Mouse (Mus musculus): ENCODE measurements around the gene Gucy2c. TPM values are rescaled to one million over a fixed set of nuclear protein-coding genes. Genes with fewer than 3 reads are reported as not detected.
A peak's percentile ranks its signal among the peaks of the same experiment; 100 is the strongest.

Gucy2c gene
- total and polyA plus RNA-seq, 2 experiments from 2014 or later, result 0.55 to 1.1 TPM

DNA sequence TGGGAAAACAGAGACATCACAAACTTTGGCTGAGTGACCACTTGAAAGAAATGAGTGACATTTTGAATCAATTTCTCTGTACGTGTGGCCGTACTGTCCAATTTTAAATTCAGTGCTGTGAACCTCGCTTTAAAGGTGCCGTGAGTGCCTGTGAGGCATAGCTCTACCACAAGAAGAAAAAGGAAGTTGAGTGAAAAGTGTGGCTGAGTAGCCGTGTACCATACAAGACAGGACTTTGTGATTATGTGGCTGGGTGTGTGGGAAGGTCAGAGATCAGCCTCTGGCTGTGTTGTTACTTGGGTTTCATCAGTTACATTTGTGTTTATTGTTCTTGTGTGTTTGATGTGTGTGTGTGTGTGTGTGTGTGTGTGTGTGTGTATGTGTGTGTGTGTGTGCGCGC lies 59.0 kb downstream of the Gucy2c start:
- no peak overlapping the region for H3K9ac ChIP-seq (replicated peaks; ENCODE audit: low read length, poor library complexity, severe bottlenecking)
- no peak overlapping the region for H3K4me2 ChIP-seq (ENCODE audit: low read depth, low read length, poor library complexity, severe bottlenecking)
- no peaks in the 10 kb centered on the region for H3K9me3 ChIP-seq (ENCODE audit: low read length)
- no peak overlapping the region for H3K4me3 ChIP-seq (ENCODE audit: low read depth, low read length)
- no peaks in the 10 kb centered on the region for H3K27me3 ChIP-seq (ENCODE audit: insufficient read depth, low read length)
- no peak overlapping the region for H3K27ac ChIP-seq (ENCODE audit: low read depth, low read length)
- ATAC-seq (ENCODE audit: low FRiP score) (no peak), DNase-seq (ENCODE audit: low spot score) (no peak)
- TF ChIP-seq CTCF (IDR thresholded peaks at IDR 0.05), result no peak
- no peaks in the 10 kb centered on the region for H3K36me3 ChIP-seq (ENCODE audit: insufficient read depth, low read length)
- 86% methylated on average over 7 of the region's 7 CpGs for WGBS
- no peaks in the 10 kb centered on the region for H3K4me1 ChIP-seq (ENCODE audit: insufficient read depth, low read length)

DNA sequence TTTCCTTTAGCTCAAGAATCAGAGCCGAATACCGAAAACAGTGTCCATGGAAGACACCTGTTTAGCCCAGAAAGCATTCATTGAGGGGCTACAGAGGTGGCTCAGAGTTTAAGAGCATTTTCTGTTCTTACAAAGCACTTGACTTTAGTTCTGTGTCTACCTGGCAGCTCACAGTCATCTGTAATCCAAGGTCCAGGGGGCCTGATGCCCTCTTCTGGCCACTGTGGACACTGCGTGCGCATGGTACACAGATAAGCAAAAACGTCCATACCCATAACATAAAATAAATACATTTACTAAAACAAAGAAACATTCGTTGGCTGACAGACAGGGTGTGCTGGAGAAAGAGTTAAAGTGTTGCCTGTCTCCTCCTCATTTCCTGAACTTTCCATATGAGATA lies 59.6 kb downstream of the Gucy2c start:
- Histone ChIP-seq H3K4me2 (ENCODE audit: low read depth, low read length, poor library complexity, severe bottlenecking) (no peak overlapping the region), H3K4me3 (ENCODE audit: low read depth, low read length) (no peak overlapping the region), H3K36me3 (ENCODE audit: insufficient read depth, low read length) (no peaks in the 10 kb centered on the region), H3K27me3 (ENCODE audit: insufficient read depth, low read length) (no peaks in the 10 kb centered on the region), H3K9me3 (ENCODE audit: low read length) (no peaks in the 10 kb centered on the region), H3K27ac (ENCODE audit: low read depth, low read length) (no peak overlapping the region), H3K9ac (replicated peaks; ENCODE audit: low read length, poor library complexity, severe bottlenecking) (no peak overlapping the region), H3K4me1 (ENCODE audit: insufficient read depth, low read length) (no peaks in the 10 kb centered on the region)
- DNase-seq (ENCODE audit: low spot score), result peak; percentile 53
- WGBS, result 67% methylated on average over 6 of the region's 6 CpGs
- no peak for ATAC-seq (ENCODE audit: low FRiP score)
- peak; percentile 84 for TF ChIP-seq CTCF (IDR thresholded peaks at IDR 0.05)

- no peaks in the 10 kb centered on the region for H3K9me3 ChIP-seq (ENCODE audit: low read length)
- H3K36me3 ChIP-seq (ENCODE audit: insufficient read depth, low read length), result no peaks in the 10 kb centered on the region
- DNase-seq (ENCODE audit: low spot score) (no peak), ATAC-seq (ENCODE audit: low FRiP score) (no peak)
- no peaks in the 10 kb centered on the region for H3K27me3 ChIP-seq (ENCODE audit: insufficient read depth, low read length)
- H3K4me2 ChIP-seq (ENCODE audit: low read depth, low read length, poor library complexity, severe bottlenecking), result no peak overlapping the region
- WGBS, result 78% methylated on average over 15 of the region's 15 CpGs
- H3K4me3 ChIP-seq (ENCODE audit: low read depth, low read length), result no peak overlapping the region
- TF ChIP-seq CTCF (IDR thresholded peaks at IDR 0.05), result no peak
- H3K27ac ChIP-seq (ENCODE audit: low read depth, low read length), result no peak overlapping the region
- H3K4me1 ChIP-seq (ENCODE audit: insufficient read depth, low read length), result no peaks in the 10 kb centered on the region
- H3K9ac ChIP-seq (replicated peaks; ENCODE audit: low read length, poor library complexity, severe bottlenecking), result no peak overlapping the region
These were observed 61.1 kb downstream of the Gucy2c start for GRCm38 (mm10) chr6:136720436-136720835.

- Histone ChIP-seq H3K9ac (replicated peaks; ENCODE audit: low read length, poor library complexity, severe bottlenecking) (no peak overlapping the region), H3K4me1 (ENCODE audit: insufficient read depth, low read length) (no peaks in the 10 kb centered on the region), H3K9me3 (ENCODE audit: low read length) (no peaks in the 10 kb centered on the region), H3K4me3 (ENCODE audit: low read depth, low read length) (no peak overlapping the region), H3K36me3 (ENCODE audit: insufficient read depth, low read length) (no peaks in the 10 kb centered on the region), H3K4me2 (ENCODE audit: low read depth, low read length, poor library complexity, severe bottlenecking) (no peak overlapping the region), H3K27me3 (ENCODE audit: insufficient read depth, low read length) (no peaks in the 10 kb centered on the region), H3K27ac (ENCODE audit: low read depth, low read length) (no peak overlapping the region)
- 86% methylated on average over 10 of the region's 11 CpGs for WGBS
- DNase-seq (ENCODE audit: low spot score) (no peak), ATAC-seq (ENCODE audit: low FRiP score) (no peak)
- TF ChIP-seq CTCF (IDR thresholded peaks at IDR 0.05), result no peak
These were observed 65.6 kb downstream of the Gucy2c start for GRCm38 (mm10) chr6:136715881-136716431.

GRCm38 (mm10) chr6:136714097-136714496 lies 67.5 kb downstream of the Gucy2c start:
- H3K27ac ChIP-seq (ENCODE audit: low read depth, low read length), result no peak overlapping the region
- H3K36me3 ChIP-seq (ENCODE audit: insufficient read depth, low read length), result no peaks in the 10 kb centered on the region
- H3K4me2 ChIP-seq (ENCODE audit: low read depth, low read length, poor library complexity, severe bottlenecking), result no peak overlapping the region
- 86% methylated on average over 3 of the region's 3 CpGs for WGBS
- DNase-seq (ENCODE audit: low spot score) (no peak), ATAC-seq (ENCODE audit: low FRiP score) (no peak)
- no peak overlapping the region for H3K9ac ChIP-seq (replicated peaks; ENCODE audit: low read length, poor library complexity, severe bottlenecking)
- TF ChIP-seq CTCF (IDR thresholded peaks at IDR 0.05), result no peak
- no peaks in the 10 kb centered on the region for H3K4me1 ChIP-seq (ENCODE audit: insufficient read depth, low read length)
- H3K27me3 ChIP-seq (ENCODE audit: insufficient read depth, low read length), result no peaks in the 10 kb centered on the region
- no peaks in the 10 kb centered on the region for H3K9me3 ChIP-seq (ENCODE audit: low read length)
- no peak overlapping the region for H3K4me3 ChIP-seq (ENCODE audit: low read depth, low read length)

DNA sequence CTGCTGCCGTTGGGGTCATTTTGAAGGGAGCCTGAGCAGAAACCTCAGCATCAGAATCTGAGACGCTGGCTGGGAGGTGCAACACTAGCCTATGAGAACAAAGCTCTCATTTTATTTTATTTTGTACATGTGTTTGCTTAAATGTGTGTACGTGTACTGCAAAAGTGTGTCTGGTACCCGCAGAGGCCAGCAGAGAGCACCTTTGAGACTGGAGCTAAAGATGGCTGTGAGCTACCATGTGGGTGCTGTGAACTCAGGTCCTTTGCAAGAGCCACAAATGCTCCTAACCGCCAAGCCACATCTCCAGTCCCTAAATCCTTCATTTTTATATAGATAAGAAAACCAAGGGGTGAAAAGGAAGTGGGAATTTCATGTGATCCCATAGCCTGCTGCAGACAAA lies 71.2 kb downstream of the Gucy2c start:
- TF ChIP-seq CTCF (IDR thresholded peaks at IDR 0.05), result no peak
- Histone ChIP-seq H3K9me3 (ENCODE audit: low read length) (no peaks in the 10 kb centered on the region), H3K36me3 (ENCODE audit: insufficient read depth, low read length) (no peaks in the 10 kb centered on the region), H3K4me2 (ENCODE audit: low read depth, low read length, poor library complexity, severe bottlenecking) (no peak overlapping the region), H3K27me3 (ENCODE audit: insufficient read depth, low read length) (no peaks in the 10 kb centered on the region), H3K4me3 (ENCODE audit: low read depth, low read length) (no peak overlapping the region), H3K27ac (ENCODE audit: low read depth, low read length) (no peak overlapping the region), H3K4me1 (ENCODE audit: insufficient read depth, low read length) (no peaks in the 10 kb centered on the region), H3K9ac (replicated peaks; ENCODE audit: low read length, poor library complexity, severe bottlenecking) (no peak overlapping the region)
- ATAC-seq (ENCODE audit: low FRiP score) (no peak), DNase-seq (ENCODE audit: low spot score) (no peak)
- 91% methylated on average over 5 of the region's 5 CpGs for WGBS

Data from midbrain, postnatal 0 days (tissue).